In the genomic region with DNA sequence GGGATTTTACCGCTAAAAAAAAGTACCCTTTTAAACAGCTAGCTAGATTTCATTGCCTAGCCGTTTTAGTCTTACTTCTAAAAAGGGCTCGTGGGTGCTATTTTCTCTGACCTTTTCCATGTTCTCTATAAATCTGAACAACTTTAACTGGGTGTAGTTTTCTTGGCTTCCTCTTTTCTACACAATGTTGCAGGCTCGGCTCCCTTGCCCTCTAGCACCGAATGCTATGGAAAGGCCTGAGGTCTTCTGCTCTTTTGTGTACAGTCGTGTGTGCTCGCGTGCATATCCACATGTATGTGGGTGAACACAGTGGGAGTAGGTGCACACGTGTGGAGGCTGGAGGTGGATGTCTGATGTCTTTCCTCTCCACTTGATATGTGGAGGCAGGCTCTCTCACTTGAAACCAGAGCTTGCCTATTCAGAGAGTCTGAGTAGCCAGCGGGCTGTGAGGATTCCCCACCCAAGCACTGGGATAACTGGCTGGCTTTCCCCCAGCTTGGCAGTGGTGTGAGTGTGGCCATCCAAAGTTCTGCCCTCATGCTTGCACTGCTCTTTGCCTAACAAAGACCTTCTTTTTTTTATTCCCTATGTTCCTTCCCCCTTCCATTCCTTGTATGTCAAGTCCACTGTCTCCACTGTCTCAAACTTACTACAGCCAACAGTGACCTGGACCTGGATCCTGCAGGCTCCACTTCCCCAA, we compare ENCODE assay signal across 10 mouse cellular contexts. TPM values are rescaled to one million over a fixed set of nuclear protein-coding genes. Genes with fewer than 3 reads are reported as not detected.
DNase-seq lines count a peak whose midpoint lies in the region; ATAC-seq lines count a peak whose summit lies in the region.
"Had no signal": no experiment of that assay in that cellular context is flagged by ENCODE, and none has a peak within 500 bp of the region (broad histone marks: within the 10 kb centered on the region; RNA-seq: fewer than 3 reads in every experiment).

No protein-coding gene starts in this region.

- no peak for ATAC-seq in heart, embryonic 12.5 days (ENCODE audit: insufficient number of reproducible peaks, low FRiP score)
- no peak for ATAC-seq in neural tube, embryonic 14.5 days (ENCODE audit: low read depth)
- no peak for ATAC-seq in limb, embryonic 13.5 days (ENCODE audit: low FRiP score, low read depth)

- H3K27ac ChIP-seq in heart, embryonic 12.5 days (ENCODE audit: poor library complexity, severe bottlenecking): no peak overlapping the region
- H3K27ac ChIP-seq in neural tube, embryonic 14.5 days (ENCODE audit: low read depth, low read length): no peak overlapping the region
- peak overlapping the region; percentile 49; the same call in 1 of the 2 replicates for H3K27ac ChIP-seq in limb, embryonic 13.5 days
- H3K27ac ChIP-seq: embryonic facial prominence, embryonic 15.5 days; hindbrain, embryonic 13.5 days had no signal

- no peaks in the 10 kb centered on the region for H3K27me3 ChIP-seq in heart, embryonic 12.5 days (replicated peaks)
- no peaks in the 10 kb centered on the region for H3K27me3 ChIP-seq in neural tube, embryonic 14.5 days (ENCODE audit: control insufficient read depth, insufficient read depth, low read length)
- no peaks in the 10 kb centered on the region for H3K27me3 ChIP-seq in limb, embryonic 13.5 days
- H3K27me3 ChIP-seq: embryonic facial prominence, embryonic 15.5 days had no signal

- no peak overlapping the region for H3K4me3 ChIP-seq in heart, embryonic 12.5 days
- no peak overlapping the region for H3K4me3 ChIP-seq in neural tube, embryonic 14.5 days (ENCODE audit: low read depth, low read length)
- no peak overlapping the region for H3K4me3 ChIP-seq in limb, embryonic 13.5 days
- H3K4me3 ChIP-seq: hindbrain, embryonic 13.5 days had no signal

- DNase-seq in heart, adult 11 months: peak; percentile 96
- DNase-seq in neural tube, embryonic 10.5 days (ENCODE audit: extremely low spot score, low spot score): no peak
- DNase-seq in gastrocnemius, postnatal 14 days: peak; percentile 72
- no peak for DNase-seq in thymus, postnatal 10 days (ENCODE audit: low spot score in 2 of 2)
- DNase-seq: lung, postnatal 4 days had no signal

- H3K4me2 ChIP-seq in heart, embryonic 12.5 days: no peak overlapping the region
- H3K4me2 ChIP-seq in neural tube, embryonic 14.5 days (ENCODE audit: low read depth, low read length): no peak overlapping the region
- no peak overlapping the region for H3K4me2 ChIP-seq in limb, embryonic 13.5 days (replicated peaks)
- H3K4me2 ChIP-seq: hindbrain, embryonic 13.5 days had no signal

- H3K4me1 ChIP-seq in heart, embryonic 12.5 days (replicated peaks): peaks cover 64% of the 10 kb centered on the region
- no peaks in the 10 kb centered on the region for H3K4me1 ChIP-seq in neural tube, embryonic 14.5 days (ENCODE audit: control insufficient read depth, insufficient read depth, low read length)
- H3K4me1 ChIP-seq in limb, embryonic 13.5 days: peaks cover 59% of the 10 kb centered on the region

- no peak overlapping the region for H3K9ac ChIP-seq in heart, embryonic 12.5 days
- H3K9ac ChIP-seq in neural tube, embryonic 14.5 days (replicated peaks; ENCODE audit: low read depth, low read length): 0 out of 2 replicates have a peak overlapping the region, but pooled peaks have one; percentile 3
- H3K9ac ChIP-seq in limb, embryonic 13.5 days: no peak overlapping the region
- H3K9ac ChIP-seq: embryonic facial prominence, embryonic 15.5 days; hindbrain, embryonic 13.5 days had no signal

- intact Hi-C loops in gastrocnemius, postnatal 14 days (cut with DNase I; ENCODE audit: low total_unique reads): no loop called here

- H3K9me3 ChIP-seq in heart, embryonic 12.5 days (replicated peaks): no peaks in the 10 kb centered on the region
- no peaks in the 10 kb centered on the region for H3K9me3 ChIP-seq in neural tube, embryonic 14.5 days (ENCODE audit: control insufficient read depth, low read length)
- H3K9me3 ChIP-seq in limb, embryonic 13.5 days: no peaks in the 10 kb centered on the region
- H3K9me3 ChIP-seq: embryonic facial prominence, embryonic 15.5 days; hindbrain, embryonic 13.5 days had no signal

- 80% methylated on average over 10 of the region's 10 CpGs for WGBS in heart, embryonic 12.5 days
- 76% methylated on average over 10 of the region's 10 CpGs for WGBS in neural tube, embryonic 14.5 days
- WGBS in limb, embryonic 13.5 days: 61% methylated on average over 10 of the region's 10 CpGs

- H3K36me3 ChIP-seq in heart, embryonic 12.5 days: no peaks in the 10 kb centered on the region
- no peaks in the 10 kb centered on the region for H3K36me3 ChIP-seq in neural tube, embryonic 14.5 days (ENCODE audit: control insufficient read depth, insufficient read depth, low read length)
- H3K36me3 ChIP-seq in limb, embryonic 13.5 days: no peaks in the 10 kb centered on the region
- H3K36me3 ChIP-seq: embryonic facial prominence, embryonic 15.5 days; hindbrain, embryonic 13.5 days had no signal

RNA-seq across cellular contexts. Expression of a gene that starts 34.7 kb away (rescaled TPM):
- polyA plus RNA-seq in heart, embryonic 12.5 days (2016; fragmentation: Nextera tagmentation; extraction: Ambion mirVana): 24.5 and 25.9 TPM in 2 replicates
- polyA plus RNA-seq in neural tube, embryonic 14.5 days (2014; fragmentation: Nextera tagmentation; extraction: Ambion mirVana): 5.3 TPM in 2 replicates
- total RNA-seq in gastrocnemius, postnatal 14 days (2021): 10 to 100 TPM; 49.4 to 51.9 TPM
- polyA plus RNA-seq in limb, embryonic 13.5 days (2015; fragmentation: Nextera tagmentation; extraction: Ambion mirVana): 12.0 and 12.5 TPM in 2 replicates

RNA-seq across cellular contexts. Expression of a gene that starts 52.2 kb away (rescaled TPM):
- polyA plus RNA-seq in heart, embryonic 12.5 days (2016; fragmentation: Nextera tagmentation; extraction: Ambion mirVana): 10.2 and 11.4 TPM in 2 replicates
- polyA plus RNA-seq in neural tube, embryonic 14.5 days (2014; fragmentation: Nextera tagmentation; extraction: Ambion mirVana): 2.2 and 6.0 TPM in 2 replicates
- total RNA-seq in gastrocnemius, postnatal 14 days (2021): 1 to 10 TPM; 5.7 to 7.6 TPM
- 11.5 and 14.3 TPM in 2 replicates for polyA plus RNA-seq in limb, embryonic 13.5 days (2015; fragmentation: Nextera tagmentation; extraction: Ambion mirVana)

Comparison
In these comparisons a context has a peak if more than half of its experiments do, and no peak if none do; other contexts are left out.
1. DNase-seq: peak in heart, adult 11 months (single experiment) and gastrocnemius, postnatal 14 days (single experiment); none in neural tube, embryonic 10.5 days (single experiment) and thymus, postnatal 10 days (0 of 2).